Mouse (Mus musculus) myocyte (in vitro differentiated cells): Measurements from ENCODE around the gene Aurkaip1.

Experiments used
- MAX ChIP-seq: IDR thresholded peaks from one replicate; pipeline ENCODE4 v1.6.1; 2011; ENCODE audit warnings: low read depth, mild to moderate bottlenecking, control low read depth
- POLR2A ChIP-seq: IDR thresholded peaks from one replicate; pipeline ENCODE4 v1.6.1; 2011; ENCODE audit warnings: low read depth, mild to moderate bottlenecking, control low read depth, moderate library complexity; ENCODE audit not compliant: insufficient read length

GRCm38 (mm10) chr4:155841003-155841454, 10.0 kb downstream of the Aurkaip1 start:
- TF ChIP-seq POLR2A (peak; percentile 32), MAX (no peak)
